Mouse (Mus musculus): ENCODE measurements around the gene Eif1b.

Gene Eif1b

DNA sequence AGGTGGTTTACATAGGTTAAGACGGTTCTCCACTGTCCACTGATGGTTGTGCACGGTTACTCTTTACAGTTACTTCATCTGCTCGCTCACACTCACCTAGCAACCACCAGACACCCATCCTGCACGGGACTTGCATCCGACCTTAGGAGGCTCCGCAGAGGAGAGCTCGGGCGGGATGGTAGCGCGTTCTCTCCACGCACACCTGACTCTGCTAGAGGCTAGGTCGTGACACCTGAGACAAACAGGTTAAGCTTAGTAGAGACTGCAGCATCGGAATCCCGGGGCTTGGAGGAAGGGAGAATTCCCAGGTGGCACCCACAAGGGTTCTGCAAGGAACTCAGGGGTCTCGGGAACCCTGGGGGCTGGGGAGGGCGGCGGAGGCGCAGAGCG, at the start of gene Eif1b:
Eif1b (plus strand) TSS at position 223 of the 390 bp plus-strand sequence.
- DNase-seq (ENCODE audit: low spot score in 2 of 2) = no peak

DNA sequence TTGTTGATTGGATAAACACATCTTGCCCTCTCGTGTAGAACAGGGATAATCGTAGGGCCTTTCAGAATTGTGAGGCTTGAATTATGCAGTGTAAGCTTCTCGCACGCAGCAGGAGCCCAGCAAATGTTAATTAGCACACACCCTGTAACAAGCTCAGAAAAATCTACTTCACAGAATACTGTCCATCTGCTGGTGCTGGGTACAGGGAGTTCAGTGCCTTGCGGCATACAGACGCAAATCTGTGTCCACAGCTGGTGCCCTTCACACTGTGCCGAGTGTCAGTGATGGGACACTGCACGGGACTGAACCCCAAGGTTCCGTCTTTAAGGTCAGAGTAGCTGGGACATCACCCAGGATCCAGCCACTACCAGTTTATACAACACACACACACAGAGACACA, 47.4 kb upstream of the Eif1b start:
- no peak for DNase-seq (ENCODE audit: low spot score in 2 of 2)

GRCm38 (mm10) chr9:120449696-120450329, 42.2 kb upstream of the Eif1b start:
- no peak for DNase-seq (ENCODE audit: low spot score in 2 of 2)

DNA sequence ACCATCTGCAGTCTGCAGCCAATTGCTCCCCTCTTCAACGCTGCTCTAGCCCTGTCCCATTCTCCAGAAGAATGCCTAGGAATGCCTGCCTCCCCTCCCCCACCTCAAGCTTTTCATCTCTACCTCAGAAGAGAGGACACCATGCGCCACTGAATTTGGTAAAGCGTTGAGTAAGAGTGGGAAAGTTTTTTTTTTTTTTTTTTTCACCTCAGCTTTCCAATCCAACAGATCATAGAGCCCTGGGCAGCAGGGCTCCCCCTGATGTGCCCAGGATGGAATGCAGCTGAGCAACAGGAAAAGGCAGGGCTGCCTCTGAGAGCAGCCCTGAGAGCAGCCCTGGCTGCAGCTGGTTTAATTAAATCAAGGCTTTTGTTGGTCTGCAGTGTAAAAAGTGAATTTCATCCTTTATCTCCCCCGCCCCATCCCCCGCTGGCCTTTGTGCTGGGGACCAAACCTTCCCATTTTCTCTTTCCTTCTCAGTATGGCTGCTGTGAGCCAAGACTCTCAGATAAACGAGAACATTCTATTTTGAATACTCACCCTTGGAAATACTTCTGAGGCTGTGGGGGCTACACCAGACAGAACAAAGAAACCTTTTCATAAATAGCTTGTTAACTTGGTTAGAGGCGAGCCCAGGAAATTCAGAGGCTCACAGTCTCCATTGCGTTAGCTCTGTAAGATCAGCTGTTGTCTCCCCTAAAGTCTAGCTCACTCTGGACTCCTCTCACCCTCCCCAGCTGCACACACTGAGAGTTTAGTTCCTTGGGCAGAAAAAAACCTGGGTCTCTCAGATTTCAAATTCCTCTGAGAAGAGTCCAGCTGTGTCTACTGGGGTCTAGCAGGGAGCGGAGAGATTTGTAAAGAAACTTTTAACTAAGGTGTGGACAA, 36.0 kb upstream of the Eif1b start:
- no peak for DNase-seq (ENCODE audit: low spot score in 2 of 2)

DNA sequence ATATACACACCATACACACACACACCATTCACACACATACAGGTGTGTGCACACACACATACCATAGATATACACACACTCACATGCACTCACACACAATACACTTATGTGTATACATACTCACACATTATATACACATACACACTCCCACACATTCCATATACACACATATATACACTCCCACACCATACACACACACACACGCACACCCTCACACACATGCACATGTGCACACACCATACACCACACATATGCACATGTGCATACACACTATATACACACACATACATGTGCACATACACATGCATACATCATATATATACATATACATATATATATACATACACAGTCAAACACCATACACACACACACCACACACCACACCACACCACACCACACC, 21.6 kb upstream of the Eif1b start:
- no peak for DNase-seq (ENCODE audit: low spot score in 2 of 2)

DNA sequence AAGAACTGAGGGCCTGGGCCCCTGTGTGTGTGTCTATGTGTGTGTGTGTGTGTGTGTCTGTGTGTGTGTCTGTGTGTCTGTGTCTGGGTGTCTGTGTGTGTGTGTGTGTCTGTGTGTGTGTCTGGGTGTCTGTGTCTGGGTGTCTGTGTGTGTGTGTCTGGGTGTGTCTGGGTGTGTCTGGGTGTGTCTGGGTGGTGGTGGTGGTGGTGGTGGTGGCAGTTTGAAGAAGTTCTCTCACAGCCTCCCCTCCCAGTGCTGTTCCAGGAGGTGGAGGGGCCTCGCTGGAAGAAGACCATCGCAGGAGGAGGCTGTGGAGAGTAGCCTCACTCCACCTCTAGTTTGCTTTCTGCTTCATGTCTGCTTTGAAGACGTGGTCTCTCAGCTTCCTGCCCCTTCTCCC, 10.4 kb upstream of the Eif1b start:
- DNase-seq (ENCODE audit: low spot score in 2 of 2) = no peak

GRCm38 (mm10) chr9:120482382-120482781, 9.7 kb upstream of the Eif1b start:
- DNase-seq (ENCODE audit: low spot score in 2 of 2) = no peak

GRCm38 (mm10) chr9:120483101-120483500, 8.9 kb upstream of the Eif1b start:
- no peak for DNase-seq (ENCODE audit: low spot score in 2 of 2)

DNA sequence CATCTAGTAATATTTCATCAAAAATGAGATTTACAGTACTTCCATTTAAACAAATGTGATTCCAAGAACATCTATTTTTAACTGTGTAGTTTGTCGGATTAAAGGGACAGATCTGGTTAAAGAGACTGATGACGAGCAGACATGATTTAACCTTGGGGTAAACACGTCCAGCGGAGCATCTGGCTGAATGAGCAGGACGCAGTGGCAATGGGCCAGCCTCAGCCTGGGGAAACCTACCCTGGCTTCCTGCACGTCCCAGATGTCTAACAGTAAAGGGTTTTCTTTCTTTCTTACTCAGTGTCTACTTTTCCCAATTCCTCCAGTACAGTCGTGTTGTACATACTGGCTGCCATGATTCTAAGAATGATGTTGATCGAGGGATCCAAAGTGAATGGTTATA, 5.0 kb upstream of the Eif1b start:
- no peak for DNase-seq (ENCODE audit: low spot score in 2 of 2)

DNA sequence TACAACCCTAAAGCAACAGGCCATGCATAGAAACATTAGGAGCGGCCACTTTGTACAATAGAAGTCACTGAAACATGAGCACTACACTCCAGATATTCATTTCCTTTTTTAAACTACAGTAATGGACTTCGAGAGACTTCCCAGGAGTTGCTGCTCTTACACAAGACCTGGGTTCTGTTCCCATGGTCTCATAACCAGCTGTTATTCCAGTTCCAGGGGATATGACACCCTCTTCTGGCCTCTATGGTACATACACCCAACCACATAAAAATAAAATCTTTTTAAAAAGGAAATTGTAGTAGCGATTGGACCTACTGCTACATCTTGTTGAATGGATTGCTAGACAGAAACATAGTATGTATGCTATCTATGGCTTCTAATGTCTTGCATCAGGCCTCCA, 523 bp upstream of the Eif1b start:
- no peak for DNase-seq (ENCODE audit: low spot score in 2 of 2)

DNA sequence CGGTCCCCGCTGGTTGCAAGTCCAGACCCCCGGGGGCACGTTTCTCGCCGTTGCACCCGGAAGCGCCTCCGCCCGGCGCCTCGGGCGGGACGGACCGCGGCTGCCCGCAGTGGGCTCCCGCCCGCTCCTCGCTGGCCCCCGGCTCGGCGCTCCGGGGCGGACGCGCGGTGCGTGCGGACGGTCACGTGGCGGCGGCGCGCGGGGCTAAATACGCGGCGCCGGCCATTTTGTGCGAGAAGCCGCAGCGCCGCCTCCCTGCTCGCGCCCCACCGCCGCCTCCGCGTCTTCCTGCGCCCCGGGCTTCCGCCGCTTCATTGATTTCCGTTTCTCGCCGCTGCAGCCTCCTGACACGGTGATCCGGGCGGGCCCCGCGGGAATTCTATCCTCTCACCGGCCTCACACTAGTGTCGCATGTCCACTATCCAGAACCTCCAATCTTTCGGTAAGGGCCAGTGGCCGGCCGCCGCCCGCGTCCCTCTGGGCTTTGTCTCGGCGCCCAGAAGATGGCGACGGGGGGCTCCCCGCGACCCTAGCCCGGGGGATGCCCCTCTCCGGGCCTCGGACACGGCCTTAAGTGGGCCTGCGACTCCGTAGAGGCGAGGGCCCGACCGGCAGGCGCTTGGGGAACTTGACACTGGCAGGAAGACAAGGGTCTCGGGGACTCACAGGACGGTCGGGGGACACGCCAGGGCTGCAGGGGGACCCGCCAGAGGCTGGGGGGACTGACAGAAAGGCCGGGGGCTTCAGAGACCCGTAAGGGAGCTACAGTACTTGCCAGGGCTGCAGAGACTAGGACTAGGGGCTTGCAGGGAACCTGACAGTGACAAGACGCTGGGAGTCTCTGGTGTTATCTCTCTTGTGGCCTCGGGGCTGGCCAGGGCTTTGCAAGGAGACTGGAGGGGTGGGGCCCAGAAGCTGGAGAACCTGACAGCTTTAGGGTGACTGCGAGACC, 644 bp downstream of the Eif1b start:
- peak; percentile 74 to 90 for DNase-seq (ENCODE audit: low spot score in 2 of 2)

DNA sequence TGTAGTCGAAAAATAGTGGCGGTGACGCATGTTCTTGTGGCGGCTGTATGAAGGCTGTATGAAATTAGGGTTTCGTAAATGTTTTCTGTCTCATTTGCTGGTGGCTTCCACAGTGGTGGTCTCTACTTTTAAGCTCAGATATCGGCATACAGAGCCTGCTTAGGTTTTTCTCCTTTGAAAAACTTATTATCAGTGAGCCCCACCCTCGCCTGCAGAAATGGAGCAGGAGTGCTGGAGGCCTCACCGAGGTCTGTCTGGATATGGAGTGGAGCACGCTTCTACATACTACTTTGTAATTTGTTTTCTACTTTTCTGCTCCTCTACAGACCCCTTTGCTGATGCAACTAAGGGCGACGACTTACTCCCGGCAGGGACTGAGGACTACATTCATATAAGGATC, 1.7 kb downstream of the Eif1b start:
- no peak for DNase-seq (ENCODE audit: low spot score in 2 of 2)

- peak; percentile 51 to 72 for DNase-seq (ENCODE audit: low spot score in 2 of 2)
Observed at GRCm38 (mm10) chr9:120496691-120497090, 4.7 kb downstream of the Eif1b start.

DNA sequence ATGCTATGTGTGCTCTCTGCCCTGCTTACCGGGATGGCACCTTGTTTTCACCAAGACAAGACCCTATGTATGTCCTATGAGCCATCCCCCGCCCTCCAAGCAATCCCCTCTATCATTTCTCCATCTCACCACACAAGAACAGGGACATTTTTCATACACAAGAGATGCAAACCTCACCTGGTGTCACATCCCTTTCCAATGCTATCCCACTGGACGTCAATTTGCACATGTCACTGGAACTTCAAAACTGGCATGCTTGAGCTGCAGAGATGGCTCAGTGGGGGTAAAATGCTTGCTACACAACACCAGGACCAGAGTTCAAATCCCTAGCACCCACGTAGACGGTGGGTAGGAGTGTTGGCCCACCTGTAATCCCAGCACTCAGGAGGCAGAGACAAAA, 6.0 kb downstream of the Eif1b start:
- DNase-seq (ENCODE audit: low spot score in 2 of 2) = no peak

- no peak for DNase-seq (ENCODE audit: low spot score in 2 of 2)
Observed at GRCm38 (mm10) chr9:120501191-120501902, 9.3 kb downstream of the Eif1b start.

GRCm38 (mm10) chr9:120502013-120502412, 10.0 kb downstream of the Eif1b start:
- DNase-seq (ENCODE audit: low spot score in 2 of 2) = peak; percentile 72 to 91

- no peak for DNase-seq (ENCODE audit: low spot score in 2 of 2)
Observed at GRCm38 (mm10) chr9:120504423-120504822, 12.4 kb downstream of the Eif1b start.

DNA sequence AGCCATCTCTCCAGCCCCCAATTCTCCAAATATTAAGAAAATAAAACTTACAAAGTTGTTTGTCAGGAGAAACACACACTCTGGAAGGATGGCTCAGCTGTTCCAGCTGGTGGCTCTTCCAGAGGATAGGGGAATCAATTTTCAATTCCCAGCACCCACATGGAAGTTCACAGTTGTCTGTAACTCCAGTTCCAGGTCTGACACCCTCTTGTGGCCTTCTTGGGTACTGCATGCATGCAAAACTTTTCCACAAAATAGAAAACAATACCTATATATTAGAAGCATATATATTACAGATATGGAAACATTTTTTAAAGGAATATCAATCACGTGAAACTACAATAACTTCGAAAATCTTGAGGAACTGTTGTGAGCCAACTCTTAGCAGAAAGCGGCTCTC, 19.7 kb downstream of the Eif1b start:
- peak in 1 of 2 experiments; percentile 70 for DNase-seq (ENCODE audit: low spot score in 2 of 2)

DNA sequence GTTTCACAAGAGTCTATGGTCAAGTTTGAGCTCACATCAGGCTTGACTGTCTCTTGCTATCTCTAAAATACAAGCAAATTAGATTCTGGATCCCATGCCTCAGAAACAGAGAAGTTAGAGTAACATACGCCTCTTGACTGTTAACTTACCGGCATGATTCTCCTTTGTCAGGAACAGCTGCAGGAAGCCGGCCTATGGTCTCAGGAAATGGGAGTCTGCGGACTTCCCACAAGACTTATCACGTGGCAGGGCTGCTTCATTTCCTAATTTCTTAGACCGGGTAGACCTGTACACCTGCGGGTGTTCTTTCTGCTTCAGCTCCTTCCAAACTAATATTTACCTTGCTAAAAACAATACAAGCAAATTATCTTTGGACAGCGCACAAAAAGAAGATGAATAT, 24.7 kb downstream of the Eif1b start:
- no peak for DNase-seq (ENCODE audit: low spot score in 2 of 2)

DNA sequence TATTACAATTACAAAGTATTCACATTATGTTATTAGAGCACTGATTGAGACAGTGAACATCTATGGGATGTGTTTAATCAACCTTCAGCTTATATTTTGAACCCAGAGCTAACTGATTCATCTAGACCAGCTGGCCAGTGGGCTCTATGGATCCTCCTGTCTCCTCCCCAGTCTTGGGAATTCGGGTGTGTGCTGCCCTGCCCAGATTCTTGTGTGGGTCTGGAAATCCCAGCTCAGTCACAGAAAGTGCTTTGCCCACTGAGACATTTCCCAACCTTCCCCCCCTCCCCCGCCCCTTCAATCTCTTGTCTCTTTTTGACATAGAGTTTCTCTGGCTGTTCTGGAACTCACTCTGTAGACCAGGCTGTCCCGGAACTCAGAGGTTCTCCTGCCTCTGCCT, 26.9 kb downstream of the Eif1b start:
- DNase-seq (ENCODE audit: low spot score in 2 of 2) = no peak

- DNase-seq (ENCODE audit: low spot score in 2 of 2) = no peak
Observed at GRCm38 (mm10) chr9:120519469-120520125, 27.6 kb downstream of the Eif1b start.
